Mouse (Mus musculus): Measurements from ENCODE around the gene Tenm2. TPM values are rescaled to one million over a fixed set of nuclear protein-coding genes. Genes with fewer than 3 reads are reported as not detected.

Gene Tenm2
- polyA plus RNA-seq, 1 experiment: 0.32 TPM

DNA sequence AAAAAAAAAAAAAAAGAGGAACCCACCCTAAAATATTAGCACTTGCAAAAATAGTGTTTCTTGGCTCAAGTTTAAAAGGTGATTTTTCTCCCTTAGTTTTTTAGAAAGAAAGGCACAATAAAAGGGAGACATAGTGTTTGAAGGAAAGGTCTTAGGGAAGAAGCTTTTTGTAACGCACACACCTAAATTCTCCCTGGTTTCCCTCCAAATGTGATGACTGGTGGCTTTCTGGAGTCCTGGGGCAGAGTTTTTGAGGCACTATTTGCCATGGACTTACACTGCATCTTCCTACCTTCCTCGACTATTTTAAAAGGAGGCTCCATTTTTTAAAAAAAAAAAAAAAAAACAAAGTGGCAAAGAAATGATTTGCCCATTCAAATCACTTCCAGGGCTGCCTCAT is 557.2 kb downstream of the Tenm2 start:
- H3K27me3 ChIP-seq (ENCODE audit: control insufficient read depth, insufficient read depth, low read length): no peaks in the 10 kb centered on the region
- no peak overlapping the region for H3K4me3 ChIP-seq (ENCODE audit: control insufficient read depth, low read depth, low read length)
- H3K4me1 ChIP-seq (ENCODE audit: control insufficient read depth, insufficient read depth, low read length): no peaks in the 10 kb centered on the region
- H3K27ac ChIP-seq (ENCODE audit: control insufficient read depth, insufficient read depth, low read depth, low read length): no peak overlapping the region
- TF ChIP-seq POLR2A (IDR thresholded peaks at IDR 0.05; ENCODE audit: control insufficient read depth, low read depth, low read length) (no peak), CTCF (IDR thresholded peaks at IDR 0.05; ENCODE audit: control insufficient read depth, insufficient read depth, insufficient replicate concordance, low read depth, low read length) (no peak)
- H3K36me3 ChIP-seq (ENCODE audit: control insufficient read depth, insufficient read depth, low read length): no peaks in the 10 kb centered on the region

DNA sequence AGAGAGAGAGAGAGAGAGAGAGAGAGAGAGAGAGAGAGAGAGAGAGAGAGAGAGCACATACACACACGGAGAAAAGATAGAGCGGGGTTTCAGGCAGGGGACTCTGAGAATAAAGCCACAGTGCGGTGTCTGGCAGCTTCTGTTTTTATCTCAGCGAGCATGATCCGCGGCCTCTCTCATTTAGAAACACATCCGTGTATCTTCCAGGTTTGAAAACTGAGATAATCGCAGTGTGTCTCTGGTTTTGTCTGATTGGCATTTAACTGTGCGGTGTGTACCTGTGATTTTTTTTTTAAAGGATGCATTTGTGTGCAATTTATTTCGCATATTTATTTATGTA is 557.7 kb downstream of the Tenm2 start:
- Histone ChIP-seq H3K4me3 (ENCODE audit: control insufficient read depth, low read depth, low read length) (no peak overlapping the region), H3K27me3 (ENCODE audit: control insufficient read depth, insufficient read depth, low read length) (no peaks in the 10 kb centered on the region), H3K27ac (ENCODE audit: control insufficient read depth, insufficient read depth, low read depth, low read length) (no peak overlapping the region), H3K36me3 (ENCODE audit: control insufficient read depth, insufficient read depth, low read length) (no peaks in the 10 kb centered on the region), H3K4me1 (ENCODE audit: control insufficient read depth, insufficient read depth, low read length) (no peaks in the 10 kb centered on the region)
- no peak for TF ChIP-seq CTCF (IDR thresholded peaks at IDR 0.05; ENCODE audit: control insufficient read depth, insufficient read depth, insufficient replicate concordance, low read depth, low read length)
- no peak for TF ChIP-seq POLR2A (IDR thresholded peaks at IDR 0.05; ENCODE audit: control insufficient read depth, low read depth, low read length)

DNA sequence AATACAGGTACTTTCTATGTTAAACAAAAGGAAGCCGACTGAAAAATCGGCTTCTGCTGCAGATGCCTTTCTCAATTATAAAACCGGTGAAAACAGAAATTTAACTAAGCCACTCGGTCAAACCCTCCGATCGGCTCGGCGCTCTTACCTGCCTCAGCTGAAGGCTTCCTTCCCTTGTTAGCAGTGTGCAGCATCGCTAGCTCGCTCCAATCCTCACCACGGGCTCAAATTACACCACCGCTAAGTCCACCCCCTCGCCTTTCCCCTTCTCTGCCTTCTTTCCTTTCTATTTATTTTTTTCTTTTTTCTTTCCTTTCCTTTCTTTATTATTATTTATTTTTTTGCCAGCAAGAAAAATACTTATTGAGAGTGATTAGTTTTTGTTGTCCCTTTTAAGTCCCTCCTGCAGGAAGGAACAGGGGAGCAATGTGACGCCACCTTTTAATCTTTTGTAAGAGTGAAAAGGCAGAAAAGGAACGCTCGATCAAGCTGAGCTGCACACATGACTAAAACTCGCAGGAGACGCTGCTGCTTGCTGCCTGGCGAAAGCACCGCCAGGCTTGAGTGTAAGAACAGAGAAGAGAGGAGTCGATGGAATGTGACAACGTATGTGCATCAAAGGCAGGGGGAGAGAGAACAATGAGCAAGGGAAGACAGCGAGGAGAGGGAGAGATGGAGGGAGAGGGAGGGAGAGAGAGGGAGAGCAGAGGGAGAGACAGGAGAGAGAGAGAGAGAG is 558.3 kb downstream of the Tenm2 start:
- no peak overlapping the region for H3K27ac ChIP-seq (ENCODE audit: control insufficient read depth, insufficient read depth, low read depth, low read length)
- H3K4me3 ChIP-seq (ENCODE audit: control insufficient read depth, low read depth, low read length): 0 out of 2 replicates have a peak overlapping the region, but pooled peaks have one; percentile 19
- no peaks in the 10 kb centered on the region for H3K36me3 ChIP-seq (ENCODE audit: control insufficient read depth, insufficient read depth, low read length)
- H3K27me3 ChIP-seq (ENCODE audit: control insufficient read depth, insufficient read depth, low read length): no peaks in the 10 kb centered on the region
- H3K4me1 ChIP-seq (ENCODE audit: control insufficient read depth, insufficient read depth, low read length): no peaks in the 10 kb centered on the region
- no peak for TF ChIP-seq CTCF (IDR thresholded peaks at IDR 0.05; ENCODE audit: control insufficient read depth, insufficient read depth, insufficient replicate concordance, low read depth, low read length)
- TF ChIP-seq POLR2A (IDR thresholded peaks at IDR 0.05; ENCODE audit: control insufficient read depth, low read depth, low read length): no peak

DNA sequence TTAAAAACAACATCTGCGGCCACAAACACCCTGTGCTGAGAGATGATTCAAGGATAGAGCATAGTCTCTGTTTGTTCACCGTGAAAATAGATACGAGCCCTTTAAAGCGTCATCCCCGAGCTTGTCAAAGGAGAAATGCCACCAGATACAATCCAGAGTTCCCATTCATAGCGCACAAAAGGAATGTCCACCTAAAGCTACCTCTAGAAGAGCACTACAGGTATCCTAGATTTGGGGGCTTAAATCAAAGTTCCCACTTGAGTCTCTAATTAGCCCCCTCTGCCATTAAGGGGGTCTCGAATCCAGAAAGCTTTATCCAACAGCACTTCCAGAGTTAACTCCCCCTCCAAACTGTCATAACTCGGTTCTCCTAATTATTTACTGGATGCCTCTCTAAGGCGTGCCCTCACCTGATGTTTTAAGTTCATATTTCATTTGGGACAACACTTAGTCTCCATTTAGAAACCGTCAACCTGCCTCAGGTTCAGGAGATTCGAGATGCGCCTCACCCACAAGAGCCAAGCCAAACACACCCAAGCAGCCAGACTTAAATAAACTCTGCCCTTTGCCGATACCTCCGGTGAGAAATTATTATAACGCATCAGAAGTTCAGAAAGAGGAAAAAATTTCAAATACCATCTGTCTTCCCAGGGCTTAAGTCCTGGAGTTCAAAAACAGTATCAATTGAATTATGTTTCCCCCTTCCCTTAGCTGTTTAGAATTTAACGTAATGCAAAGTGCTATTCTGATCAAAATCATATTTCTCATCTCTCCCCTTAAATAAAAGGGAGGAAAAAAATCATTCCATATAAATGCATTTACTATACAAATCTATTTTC is 559.1 kb downstream of the Tenm2 start:
- Histone ChIP-seq H3K27ac (ENCODE audit: control insufficient read depth, insufficient read depth, low read depth, low read length) (no peak overlapping the region), H3K27me3 (ENCODE audit: control insufficient read depth, insufficient read depth, low read length) (no peaks in the 10 kb centered on the region), H3K36me3 (ENCODE audit: control insufficient read depth, insufficient read depth, low read length) (no peaks in the 10 kb centered on the region), H3K4me3 (ENCODE audit: control insufficient read depth, low read depth, low read length) (no peak overlapping the region), H3K4me1 (ENCODE audit: control insufficient read depth, insufficient read depth, low read length) (no peaks in the 10 kb centered on the region)
- no peak for TF ChIP-seq CTCF (IDR thresholded peaks at IDR 0.05; ENCODE audit: control insufficient read depth, insufficient read depth, insufficient replicate concordance, low read depth, low read length)
- no peak for TF ChIP-seq POLR2A (IDR thresholded peaks at IDR 0.05; ENCODE audit: control insufficient read depth, low read depth, low read length)

DNA sequence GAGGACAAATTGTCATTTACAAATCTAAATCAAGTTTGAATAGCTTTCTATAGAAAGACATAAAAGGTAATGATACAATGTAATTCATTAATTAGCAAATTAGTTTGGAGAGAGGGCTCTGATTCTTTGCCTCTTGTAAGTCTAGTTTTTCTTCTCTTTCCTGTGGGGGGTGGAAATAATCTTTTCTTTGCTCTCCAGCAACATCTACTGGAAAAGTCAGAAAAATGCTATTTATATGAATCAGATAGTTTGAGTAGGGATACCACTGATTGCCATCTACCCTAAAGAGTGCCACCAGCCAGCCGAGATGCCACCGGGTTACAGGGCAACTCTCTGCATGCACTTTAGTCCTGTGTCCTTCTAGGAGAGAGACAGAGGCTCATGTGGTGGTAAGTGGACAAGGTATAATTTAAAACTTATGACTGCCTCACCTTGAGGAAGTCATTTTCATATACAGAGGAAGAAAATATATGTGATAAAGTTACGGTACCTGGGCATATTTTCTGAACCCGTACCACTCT is 560.8 kb downstream of the Tenm2 start:
- no peaks in the 10 kb centered on the region for H3K4me1 ChIP-seq (ENCODE audit: control insufficient read depth, insufficient read depth, low read length)
- no peaks in the 10 kb centered on the region for H3K36me3 ChIP-seq (ENCODE audit: control insufficient read depth, insufficient read depth, low read length)
- H3K27me3 ChIP-seq (ENCODE audit: control insufficient read depth, insufficient read depth, low read length): no peaks in the 10 kb centered on the region
- no peak overlapping the region for H3K27ac ChIP-seq (ENCODE audit: control insufficient read depth, insufficient read depth, low read depth, low read length)
- no peak overlapping the region for H3K4me3 ChIP-seq (ENCODE audit: control insufficient read depth, low read depth, low read length)
- TF ChIP-seq CTCF (IDR thresholded peaks at IDR 0.05; ENCODE audit: control insufficient read depth, insufficient read depth, insufficient replicate concordance, low read depth, low read length): no peak
- TF ChIP-seq POLR2A (IDR thresholded peaks at IDR 0.05; ENCODE audit: control insufficient read depth, low read depth, low read length): no peak

DNA sequence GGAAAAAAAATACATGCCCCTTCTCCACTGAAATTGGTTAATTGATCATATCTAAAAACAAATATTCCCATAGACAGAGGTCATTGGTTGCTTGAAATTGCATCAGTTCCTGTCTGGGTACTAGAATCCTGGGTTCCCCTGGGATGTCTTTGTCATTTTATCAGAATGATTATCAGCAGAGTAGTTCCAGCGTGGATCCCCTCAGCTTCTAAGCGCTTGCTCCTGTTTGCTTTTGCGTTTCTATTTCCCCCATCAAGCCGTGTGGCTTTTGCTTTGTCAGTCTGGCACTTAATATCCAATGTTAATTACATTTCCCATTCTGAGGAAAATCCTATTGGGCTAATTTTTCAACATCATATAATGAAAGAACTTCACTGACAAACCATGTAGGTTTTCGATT is 561.6 kb downstream of the Tenm2 start:
- no peaks in the 10 kb centered on the region for H3K36me3 ChIP-seq (ENCODE audit: control insufficient read depth, insufficient read depth, low read length)
- no peak for TF ChIP-seq CTCF (IDR thresholded peaks at IDR 0.05; ENCODE audit: control insufficient read depth, insufficient read depth, insufficient replicate concordance, low read depth, low read length)
- no peak for TF ChIP-seq POLR2A (IDR thresholded peaks at IDR 0.05; ENCODE audit: control insufficient read depth, low read depth, low read length)
- no peak overlapping the region for H3K4me3 ChIP-seq (ENCODE audit: control insufficient read depth, low read depth, low read length)
- no peak overlapping the region for H3K27ac ChIP-seq (ENCODE audit: control insufficient read depth, insufficient read depth, low read depth, low read length)
- no peaks in the 10 kb centered on the region for H3K4me1 ChIP-seq (ENCODE audit: control insufficient read depth, insufficient read depth, low read length)
- no peaks in the 10 kb centered on the region for H3K27me3 ChIP-seq (ENCODE audit: control insufficient read depth, insufficient read depth, low read length)

DNA sequence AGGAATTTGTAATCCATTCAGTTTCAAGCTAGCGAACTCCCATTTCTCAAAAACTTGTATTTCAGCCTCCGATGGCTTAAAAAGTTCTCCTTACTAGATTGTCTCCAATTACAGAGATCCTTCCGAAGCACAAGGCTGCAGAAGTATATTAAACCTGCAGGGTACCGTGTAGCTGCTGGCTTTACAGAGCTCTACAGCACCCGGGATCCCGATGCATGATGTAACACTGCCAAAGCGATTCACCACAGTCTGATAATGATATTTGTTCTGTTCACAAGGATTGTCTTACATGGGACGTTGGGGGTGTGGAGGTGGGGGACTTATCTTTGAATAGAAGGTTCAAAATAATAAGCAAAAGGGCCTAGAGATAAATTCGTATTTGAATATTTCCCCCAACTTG is 564.6 kb downstream of the Tenm2 start:
- TF ChIP-seq POLR2A (IDR thresholded peaks at IDR 0.05; ENCODE audit: control insufficient read depth, low read depth, low read length) (no peak), CTCF (IDR thresholded peaks at IDR 0.05; ENCODE audit: control insufficient read depth, insufficient read depth, insufficient replicate concordance, low read depth, low read length) (no peak)
- Histone ChIP-seq H3K4me1 (ENCODE audit: control insufficient read depth, insufficient read depth, low read length) (no peaks in the 10 kb centered on the region), H3K4me3 (ENCODE audit: control insufficient read depth, low read depth, low read length) (no peak overlapping the region), H3K27ac (ENCODE audit: control insufficient read depth, insufficient read depth, low read depth, low read length) (no peak overlapping the region), H3K36me3 (ENCODE audit: control insufficient read depth, insufficient read depth, low read length) (no peaks in the 10 kb centered on the region), H3K27me3 (ENCODE audit: control insufficient read depth, insufficient read depth, low read length) (no peaks in the 10 kb centered on the region)

Data from testis, adult 2 months (tissue).